Mouse (Mus musculus): Measurements from ENCODE around the gene Dnaaf2. TPM values are rescaled to one million over a fixed set of nuclear protein-coding genes. Genes with fewer than 3 reads are reported as not detected.

Dnaaf2 gene
- polyA plus RNA-seq, 1 experiment from 2014 or later = 5.3 TPM

- H3K4me2 ChIP-seq = peak overlapping the region; percentile 99
- peak overlapping the region; percentile 83 for H3K27ac ChIP-seq (replicated peaks)
- peaks cover 36% of the 10 kb centered on the region for H3K4me1 ChIP-seq (replicated peaks)
- no peaks in the 10 kb centered on the region for H3K27me3 ChIP-seq
- no peaks in the 10 kb centered on the region for H3K9me3 ChIP-seq (replicated peaks)
- ATAC-seq (ENCODE audit: insufficient read depth) = peak; percentile 81
- WGBS (ENCODE audit: insufficient replicate concordance) = under 1% methylated on average over 94 of the region's 94 CpGs
- H3K36me3 ChIP-seq (replicated peaks) = peaks cover 36% of the 10 kb centered on the region
- H3K9ac ChIP-seq = peak overlapping the region; percentile 96
- peak overlapping the region; percentile 99 for H3K4me3 ChIP-seq (replicated peaks)
Observed at GRCm38 (mm10) chr12:69197378-69198163, 658 bp downstream of the Dnaaf2 start.

- WGBS (ENCODE audit: insufficient replicate concordance) = under 1% methylated on average over 75 of the region's 75 CpGs
- ATAC-seq (ENCODE audit: insufficient read depth) = peak; percentile 72
- H3K27ac ChIP-seq (replicated peaks) = peak within 1 kb of the TSS; percentile 83
- H3K4me1 ChIP-seq (replicated peaks) = peaks cover 37% of the 10 kb centered on the region
- peak within 1 kb of the TSS; percentile 96 for H3K9ac ChIP-seq
- no peaks in the 10 kb centered on the region for H3K27me3 ChIP-seq
- no peaks in the 10 kb centered on the region for H3K9me3 ChIP-seq (replicated peaks)
- H3K4me2 ChIP-seq = peak within 1 kb of the TSS; percentile 99
- H3K4me3 ChIP-seq (replicated peaks) = peak within 1 kb of the TSS; percentile 99
- peaks cover 36% of the 10 kb centered on the region for H3K36me3 ChIP-seq (replicated peaks)
Observed at GRCm38 (mm10) chr12:69196444-69197377, 1.5 kb downstream of the Dnaaf2 start, which contains the start of gene Gm49383. TSS of gene Gm49383 (minus strand) at chr12:69197104.

GRCm38 (mm10) chr12:69192637-69193036, 5.6 kb downstream of the Dnaaf2 start:
- Histone ChIP-seq H3K4me3 (replicated peaks) (no peak overlapping the region), H3K27ac (replicated peaks) (no peak overlapping the region), H3K4me1 (replicated peaks) (peaks cover 20% of the 10 kb centered on the region), H3K9ac (no peak overlapping the region), H3K4me2 (no peak overlapping the region), H3K27me3 (no peaks in the 10 kb centered on the region), H3K36me3 (replicated peaks) (peaks cover 48% of the 10 kb centered on the region), H3K9me3 (replicated peaks) (no peaks in the 10 kb centered on the region)
- no peak for ATAC-seq (ENCODE audit: insufficient read depth)
- 83% methylated on average over 2 of the region's 2 CpGs for WGBS (ENCODE audit: insufficient replicate concordance)

GRCm38 (mm10) chr12:69191396-69191795, 6.8 kb downstream of the Dnaaf2 start:
- Histone ChIP-seq H3K4me2 (no peak overlapping the region), H3K36me3 (replicated peaks) (peaks cover 55% of the 10 kb centered on the region), H3K4me1 (replicated peaks) (peaks cover 29% of the 10 kb centered on the region), H3K27me3 (no peaks in the 10 kb centered on the region), H3K27ac (replicated peaks) (no peak overlapping the region), H3K4me3 (replicated peaks) (no peak overlapping the region), H3K9me3 (replicated peaks) (no peaks in the 10 kb centered on the region), H3K9ac (no peak overlapping the region)
- WGBS (ENCODE audit: insufficient replicate concordance) = 67% methylated on average over 5 of the region's 5 CpGs
- ATAC-seq (ENCODE audit: insufficient read depth) = no peak

- no peak overlapping the region for H3K27ac ChIP-seq (replicated peaks)
- no peak overlapping the region for H3K4me3 ChIP-seq (replicated peaks)
- 84% methylated on average over 1 of the region's 1 CpGs for WGBS (ENCODE audit: insufficient replicate concordance)
- H3K36me3 ChIP-seq (replicated peaks) = peaks cover 58% of the 10 kb centered on the region
- peaks cover 33% of the 10 kb centered on the region for H3K4me1 ChIP-seq (replicated peaks)
- ATAC-seq (ENCODE audit: insufficient read depth) = no peak
- no peaks in the 10 kb centered on the region for H3K9me3 ChIP-seq (replicated peaks)
- no peaks in the 10 kb centered on the region for H3K27me3 ChIP-seq
- no peak overlapping the region for H3K9ac ChIP-seq
- H3K4me2 ChIP-seq = no peak overlapping the region
Observed at GRCm38 (mm10) chr12:69190522-69190921, 7.7 kb downstream of the Dnaaf2 start.

- 85% methylated on average over 9 of the region's 9 CpGs for WGBS (ENCODE audit: insufficient replicate concordance)
- H3K36me3 ChIP-seq (replicated peaks) = peaks cover 60% of the 10 kb centered on the region
- H3K4me1 ChIP-seq (replicated peaks) = peaks cover 37% of the 10 kb centered on the region
- no peaks in the 10 kb centered on the region for H3K9me3 ChIP-seq (replicated peaks)
- no peak overlapping the region for H3K27ac ChIP-seq (replicated peaks)
- no peak overlapping the region for H3K4me3 ChIP-seq (replicated peaks)
- H3K4me2 ChIP-seq = no peak overlapping the region
- no peak for ATAC-seq (ENCODE audit: insufficient read depth)
- H3K27me3 ChIP-seq = no peaks in the 10 kb centered on the region
- no peak overlapping the region for H3K9ac ChIP-seq
Observed at GRCm38 (mm10) chr12:69190074-69190473, 8.2 kb downstream of the Dnaaf2 start.

GRCm38 (mm10) chr12:69186811-69187471, 11.3 kb downstream of the Dnaaf2 start:
- peak overlapping the region; percentile 18 for H3K4me3 ChIP-seq (replicated peaks)
- peak overlapping the region; percentile 39 for H3K4me2 ChIP-seq
- H3K27ac ChIP-seq (replicated peaks) = peak overlapping the region; percentile 57
- H3K36me3 ChIP-seq (replicated peaks) = peaks cover 53% of the 10 kb centered on the region
- no peak overlapping the region for H3K9ac ChIP-seq
- H3K4me1 ChIP-seq (replicated peaks) = peaks cover 34% of the 10 kb centered on the region
- H3K27me3 ChIP-seq = no peaks in the 10 kb centered on the region
- WGBS (ENCODE audit: insufficient replicate concordance) = 57% methylated on average over 5 of the region's 5 CpGs
- ATAC-seq (ENCODE audit: insufficient read depth) = no peak
- no peaks in the 10 kb centered on the region for H3K9me3 ChIP-seq (replicated peaks)

- H3K27me3 ChIP-seq = no peaks in the 10 kb centered on the region
- ATAC-seq (ENCODE audit: insufficient read depth) = no peak
- peak overlapping the region; percentile 90 for H3K4me3 ChIP-seq (replicated peaks)
- H3K36me3 ChIP-seq (replicated peaks) = peaks cover 49% of the 10 kb centered on the region
- H3K9me3 ChIP-seq (replicated peaks) = no peaks in the 10 kb centered on the region
- H3K27ac ChIP-seq (replicated peaks) = peak overlapping the region; percentile 93
- peaks cover 37% of the 10 kb centered on the region for H3K4me1 ChIP-seq (replicated peaks)
- H3K4me2 ChIP-seq = peak overlapping the region; percentile 97
- 35% methylated on average over 7 of the region's 7 CpGs for WGBS (ENCODE audit: insufficient replicate concordance)
- peak overlapping the region; percentile 87 for H3K9ac ChIP-seq
Observed at GRCm38 (mm10) chr12:69185371-69185770, 12.9 kb downstream of the Dnaaf2 start.

GRCm38 (mm10) chr12:69184342-69185295, 13.6 kb downstream of the Dnaaf2 start:
- Histone ChIP-seq H3K36me3 (replicated peaks) (peaks cover 44% of the 10 kb centered on the region), H3K27me3 (no peaks in the 10 kb centered on the region), H3K4me1 (replicated peaks) (peaks cover 37% of the 10 kb centered on the region), H3K27ac (replicated peaks) (peak overlapping the region; percentile 93), H3K9ac (peak overlapping the region; percentile 87), H3K4me3 (replicated peaks) (peak overlapping the region; percentile 90), H3K4me2 (peak overlapping the region; percentile 97), H3K9me3 (replicated peaks) (no peaks in the 10 kb centered on the region)
- under 1% methylated on average over 86 of the region's 86 CpGs for WGBS (ENCODE audit: insufficient replicate concordance)
- ATAC-seq (ENCODE audit: insufficient read depth) = peak; percentile 51

Measured in liver, embryonic 15.5 days (tissue).